Mouse (Mus musculus): Measurements from ENCODE around the gene Nudt17. TPM values are rescaled to one million over a fixed set of nuclear protein-coding genes. Genes with fewer than 3 reads are reported as not detected.
A peak's percentile ranks its signal among the peaks of the same experiment; 100 is the strongest.
"Not testable (repeated sequence)": the region's sequence is repeated elsewhere in the genome, so short reads cannot be mapped to it uniquely, and the experiment has no call there.

Gene Nudt17
- polyA plus RNA-seq, 1 experiment from 2014 or later = 7.2 TPM

DNA sequence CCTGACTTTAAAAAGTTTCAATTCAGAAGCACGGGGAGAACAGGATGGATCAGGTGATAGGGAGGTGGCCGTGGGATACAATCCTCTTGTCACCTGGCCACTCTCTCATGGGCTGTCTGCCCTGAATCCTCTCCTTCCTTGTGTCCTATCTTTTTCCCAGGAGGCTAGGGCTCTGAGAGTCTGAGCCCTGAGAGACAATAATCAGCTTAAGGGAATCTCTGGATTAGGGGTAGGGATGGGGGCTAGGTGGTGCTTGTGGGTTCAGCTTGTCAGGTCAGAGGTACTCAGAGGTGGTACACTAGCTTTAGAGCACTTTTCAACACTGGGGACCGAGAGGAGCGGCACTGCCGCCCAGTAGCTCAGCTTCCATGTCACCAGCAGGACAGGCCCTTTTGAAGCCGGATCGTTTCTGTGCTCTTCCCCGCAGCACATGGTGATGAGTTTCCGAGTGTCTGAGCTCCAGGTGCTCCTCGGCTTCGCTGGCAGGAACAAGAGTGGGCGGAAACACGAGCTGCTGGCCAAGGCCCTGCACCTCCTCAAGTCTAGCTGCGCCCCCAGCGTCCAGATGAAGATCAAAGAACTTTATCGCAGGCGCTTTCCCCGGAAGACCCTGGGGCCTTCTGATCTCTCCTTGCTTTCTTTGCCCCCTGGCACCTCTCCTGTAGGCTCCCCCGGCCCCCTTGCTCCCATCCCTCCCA lies 9.2 kb downstream of the Nudt17 start:
- no peaks in the 10 kb centered on the region for H3K9me3 ChIP-seq (replicated peaks)
- no peak overlapping the region for H3K4me2 ChIP-seq
- 55% methylated on average over 19 of the region's 19 CpGs for WGBS
- peaks cover 40% of the 10 kb centered on the region for H3K36me3 ChIP-seq (ENCODE audit: poor library complexity, severe bottlenecking)
- no peak for ATAC-seq
- peaks cover 15% of the 10 kb centered on the region for H3K4me1 ChIP-seq
- H3K27me3 ChIP-seq = no peaks in the 10 kb centered on the region
- no peak overlapping the region for H3K27ac ChIP-seq
- no peak overlapping the region for H3K9ac ChIP-seq
- H3K4me3 ChIP-seq = no peak overlapping the region

DNA sequence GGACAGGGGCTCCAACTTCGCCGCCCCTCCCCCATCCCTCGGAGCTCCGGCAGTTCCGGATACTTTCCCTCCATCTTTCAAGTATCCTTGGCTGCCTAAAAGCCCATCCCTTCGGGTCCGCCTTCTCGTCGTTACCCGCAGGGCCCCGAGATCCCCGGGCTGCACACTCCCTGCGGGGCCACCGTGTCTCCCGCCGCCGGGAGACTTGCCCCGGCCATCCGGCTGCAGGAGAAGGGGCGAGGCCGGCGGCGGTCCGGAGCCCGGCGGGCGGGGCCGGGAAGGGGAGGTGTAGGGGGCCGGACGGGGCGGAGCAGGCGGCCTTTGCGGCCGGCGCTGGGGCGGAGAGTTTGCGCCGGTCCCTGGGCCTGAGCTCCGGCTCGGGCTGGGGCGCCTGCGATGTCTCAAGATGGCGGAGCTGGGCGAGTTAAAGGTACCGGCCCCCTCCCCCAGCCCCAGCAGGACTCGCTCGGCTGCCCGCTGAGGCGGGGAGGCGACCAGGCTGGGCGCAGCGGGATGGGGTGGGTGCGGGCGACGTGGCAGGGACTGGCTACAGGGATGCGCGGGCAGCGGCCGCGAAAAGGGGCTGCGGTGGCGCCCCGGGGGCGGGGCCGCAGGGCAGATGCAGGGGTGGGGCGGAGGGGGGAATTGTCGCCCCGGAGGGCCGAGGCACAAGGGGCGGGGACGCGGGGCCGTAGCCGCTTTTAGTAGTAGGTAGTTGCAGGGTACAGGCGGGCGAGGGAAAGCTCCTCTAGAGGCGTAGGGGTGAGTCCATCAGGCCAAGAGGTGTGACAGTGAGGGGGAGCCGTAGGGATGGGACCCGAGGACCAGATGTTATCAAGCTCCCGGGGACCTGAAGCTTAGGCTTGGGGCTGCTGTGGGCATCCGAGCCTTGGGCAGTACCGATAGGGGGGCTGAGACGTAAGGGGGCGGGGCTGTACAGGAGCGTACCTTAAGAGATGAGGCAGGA lies 11.3 kb downstream of the Nudt17 start:
- Histone ChIP-seq H3K36me3 (ENCODE audit: poor library complexity, severe bottlenecking) (peaks cover 23% of the 10 kb centered on the region), H3K27ac (peak overlapping the region; percentile 91), H3K4me2 (peak overlapping the region; percentile 81), H3K4me1 (peaks cover 15% of the 10 kb centered on the region), H3K4me3 (peak overlapping the region; percentile 83), H3K27me3 (no peaks in the 10 kb centered on the region), H3K9me3 (replicated peaks) (no peaks in the 10 kb centered on the region), H3K9ac (peak overlapping the region; percentile 88)
- peak; percentile 92 for ATAC-seq
- WGBS = under 1% methylated on average over 74 of the region's 85 CpGs

DNA sequence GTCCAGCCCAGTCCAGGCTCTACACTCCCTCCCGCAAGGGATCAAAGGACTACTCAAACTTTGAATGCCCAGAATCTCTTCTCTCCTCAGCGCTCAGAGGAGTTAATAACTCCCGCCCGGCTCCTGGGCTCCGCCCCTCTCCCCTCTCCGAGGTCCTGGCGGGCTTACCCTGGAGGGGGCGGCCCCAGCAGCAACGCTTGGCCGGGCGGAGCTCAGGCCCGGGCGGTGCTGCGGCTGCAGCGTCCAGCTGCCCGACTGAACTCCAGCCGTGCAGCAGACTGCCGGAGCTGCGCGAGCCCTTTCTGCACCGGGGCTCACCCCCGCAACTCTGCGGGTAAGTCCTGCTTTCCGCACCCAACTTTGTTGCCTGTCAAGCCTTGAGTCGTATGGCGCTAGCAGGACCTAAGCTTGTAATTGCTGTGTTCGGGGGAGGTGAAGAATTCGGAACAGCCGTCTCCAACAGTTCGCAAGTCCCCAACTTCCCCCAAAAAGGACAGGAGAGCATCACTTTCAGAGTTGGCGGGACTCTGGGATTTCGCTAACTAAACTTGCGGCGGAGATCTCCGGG lies 12.1 kb downstream of the Nudt17 start, which contains the start of gene Pias3:
Gene Pias3, plus strand, starts transcription at position 187 of the 568 bp plus-strand sequence.
- under 1% methylated on average over 35 of the region's 35 CpGs for WGBS
- peaks cover 15% of the 10 kb centered on the region for H3K36me3 ChIP-seq (ENCODE audit: poor library complexity, severe bottlenecking)
- H3K9me3 ChIP-seq (replicated peaks) = no peaks in the 10 kb centered on the region
- H3K27me3 ChIP-seq = no peaks in the 10 kb centered on the region
- peak within 1 kb of the TSS; percentile 88 for H3K9ac ChIP-seq
- peak; percentile 73 for ATAC-seq
- H3K4me2 ChIP-seq = peak within 1 kb of the TSS; percentile 81
- peak within 1 kb of the TSS; percentile 83 for H3K4me3 ChIP-seq
- peak within 1 kb of the TSS; percentile 91 for H3K27ac ChIP-seq
- H3K4me1 ChIP-seq = peaks cover 15% of the 10 kb centered on the region

DNA sequence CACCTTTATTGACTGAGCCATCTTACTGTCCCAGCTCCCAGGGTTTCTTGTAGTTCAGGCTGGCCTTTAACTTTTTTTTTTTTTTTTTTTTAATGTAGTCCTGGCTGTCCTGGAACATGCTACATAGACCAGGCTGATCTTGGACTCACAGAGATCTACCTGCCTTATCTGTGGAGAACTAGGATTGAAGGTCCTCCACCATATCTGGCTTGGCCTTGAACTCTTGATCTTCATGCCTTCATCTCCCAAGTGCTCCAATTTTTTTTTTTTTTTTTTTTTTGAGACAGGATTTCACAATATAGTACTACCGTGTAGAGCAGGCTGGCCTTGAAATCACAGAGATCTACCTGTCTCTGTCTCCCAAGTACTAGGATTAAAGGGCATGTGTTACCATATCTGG lies 14.8 kb downstream of the Nudt17 start:
- no peak overlapping the region for H3K4me2 ChIP-seq
- peaks cover 19% of the 10 kb centered on the region for H3K4me1 ChIP-seq
- no peaks in the 10 kb centered on the region for H3K27me3 ChIP-seq
- H3K27ac ChIP-seq = no peak overlapping the region
- H3K9ac ChIP-seq = no peak overlapping the region
- no peaks in the 10 kb centered on the region for H3K9me3 ChIP-seq (replicated peaks)
- ATAC-seq = no peak
- 100% methylated on average over 1 of the region's 1 CpGs for WGBS
- H3K36me3 ChIP-seq (ENCODE audit: poor library complexity, severe bottlenecking) = no peaks in the 10 kb centered on the region
- no peak overlapping the region for H3K4me3 ChIP-seq

DNA sequence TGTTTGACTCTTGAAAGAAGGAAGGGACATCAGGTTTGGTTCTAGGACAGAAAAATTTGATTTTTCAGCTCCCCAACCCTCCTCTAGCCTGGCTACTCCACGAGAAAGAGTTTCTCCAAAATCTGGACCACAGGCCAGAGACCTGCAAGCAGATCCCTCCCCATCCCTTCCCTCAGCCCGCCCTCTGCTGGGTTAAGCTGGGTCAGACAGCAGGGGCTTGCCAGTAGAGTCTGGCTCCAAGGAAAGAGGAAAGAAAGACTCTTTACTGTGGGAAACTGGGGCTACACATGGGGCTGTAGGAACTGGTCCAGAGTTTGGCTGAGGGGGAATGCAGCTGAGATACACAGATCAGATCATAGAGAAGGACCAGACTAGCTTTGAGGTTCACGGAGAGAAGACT lies 15.9 kb downstream of the Nudt17 start:
- Histone ChIP-seq H3K9me3 (replicated peaks) (no peaks in the 10 kb centered on the region), H3K36me3 (ENCODE audit: poor library complexity, severe bottlenecking) (no peaks in the 10 kb centered on the region), H3K4me2 (no peak overlapping the region), H3K4me3 (no peak overlapping the region), H3K4me1 (peaks cover 12% of the 10 kb centered on the region; the same call in 1 of the 2 replicates), H3K27ac (no peak overlapping the region), H3K9ac (no peak overlapping the region), H3K27me3 (no peaks in the 10 kb centered on the region)
- no peak for ATAC-seq
- WGBS = 10% methylated on average over 3 of the region's 3 CpGs

DNA sequence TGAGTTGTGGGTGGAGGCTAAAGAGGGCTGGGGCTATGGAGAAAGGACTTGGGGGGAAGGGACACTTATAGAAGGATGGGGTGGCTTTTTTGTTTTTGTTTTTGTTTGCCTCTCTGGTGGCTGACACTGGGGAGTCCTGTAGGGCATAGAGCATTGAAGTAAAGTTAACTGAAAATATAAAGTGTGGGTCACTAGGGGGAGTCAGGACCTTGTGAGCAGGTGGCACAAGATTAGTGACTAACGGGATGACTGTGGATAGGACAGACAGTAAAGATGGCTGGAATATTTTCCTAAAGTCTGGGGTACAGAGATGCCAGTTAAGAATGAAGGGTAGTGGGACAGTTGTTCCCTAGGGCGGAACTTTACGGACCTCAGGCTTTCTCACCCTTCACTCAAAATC lies 18.1 kb downstream of the Nudt17 start:
- Histone ChIP-seq H3K9me3 (replicated peaks) (no peaks in the 10 kb centered on the region), H3K9ac (no peak overlapping the region), H3K27me3 (no peaks in the 10 kb centered on the region), H3K4me3 (no peak overlapping the region), H3K4me2 (no peak overlapping the region), H3K36me3 (ENCODE audit: poor library complexity, severe bottlenecking) (no peaks in the 10 kb centered on the region), H3K27ac (no peak overlapping the region), H3K4me1 (0 out of 2 replicates have a peak, but pooled peaks cover 4% of the 10 kb centered on the region)
- no peak for ATAC-seq
- 44% methylated on average over 3 of the region's 3 CpGs for WGBS

DNA sequence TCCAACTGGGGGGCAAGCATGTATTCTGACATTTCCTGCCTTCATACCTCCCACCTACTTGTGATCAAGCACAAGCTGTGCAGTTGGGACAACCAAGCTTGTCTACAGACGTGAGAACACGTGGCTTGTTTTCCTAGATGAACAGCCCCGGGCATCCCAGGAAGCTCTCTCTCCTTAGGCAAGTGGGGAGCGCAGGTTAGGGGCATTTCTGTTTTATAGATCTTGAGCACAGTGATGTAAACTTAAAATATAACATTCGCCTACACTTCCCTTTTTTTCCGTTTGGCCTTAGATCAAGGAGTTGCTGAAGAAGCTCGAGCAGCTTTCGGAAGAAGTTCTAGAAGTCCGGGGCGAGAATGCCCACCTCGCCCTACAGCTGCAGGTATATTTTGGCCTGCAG lies 19.5 kb downstream of the Nudt17 start:
- 88% methylated on average over 11 of the region's 11 CpGs for WGBS
- H3K4me1 ChIP-seq = 0 out of 2 replicates have a peak, but pooled peaks cover 4% of the 10 kb centered on the region
- H3K27me3 ChIP-seq = peaks cover 12% of the 10 kb centered on the region
- H3K9me3 ChIP-seq (replicated peaks) = no peaks in the 10 kb centered on the region
- no peak for ATAC-seq
- H3K27ac ChIP-seq = no peak overlapping the region
- H3K4me2 ChIP-seq = no peak overlapping the region
- H3K9ac ChIP-seq = no peak overlapping the region
- H3K36me3 ChIP-seq (ENCODE audit: poor library complexity, severe bottlenecking) = no peaks in the 10 kb centered on the region
- H3K4me3 ChIP-seq = no peak overlapping the region

DNA sequence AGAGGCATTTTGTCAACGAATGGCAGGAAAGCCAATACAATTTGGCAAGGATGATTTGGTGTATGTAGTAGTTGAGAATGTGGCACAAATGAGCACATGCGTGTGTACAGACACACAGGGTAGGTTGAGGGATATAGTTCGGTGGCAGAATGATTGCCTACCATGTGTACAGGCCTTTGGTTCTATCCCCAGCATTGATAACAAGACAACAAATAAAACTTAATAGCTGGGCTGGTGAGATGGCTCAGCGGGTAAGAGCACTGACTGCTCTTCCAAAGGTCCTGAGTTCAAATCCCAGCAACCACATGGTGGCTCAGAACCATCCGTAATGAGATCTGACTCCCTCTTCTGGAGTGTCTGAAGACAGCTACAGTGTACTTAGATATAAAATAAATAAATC lies 22.3 kb downstream of the Nudt17 start:
- not testable (repeated sequence) for H3K4me3 ChIP-seq; ATAC-seq; H3K4me2 ChIP-seq; H3K4me1 ChIP-seq; H3K27ac ChIP-seq; H3K9ac ChIP-seq; H3K9me3 ChIP-seq (replicated peaks); H3K36me3 ChIP-seq (ENCODE audit: poor library complexity, severe bottlenecking)
- H3K27me3 ChIP-seq = peaks cover 19% of the 10 kb centered on the region
- WGBS = 93% methylated on average over 5 of the region's 5 CpGs

DNA sequence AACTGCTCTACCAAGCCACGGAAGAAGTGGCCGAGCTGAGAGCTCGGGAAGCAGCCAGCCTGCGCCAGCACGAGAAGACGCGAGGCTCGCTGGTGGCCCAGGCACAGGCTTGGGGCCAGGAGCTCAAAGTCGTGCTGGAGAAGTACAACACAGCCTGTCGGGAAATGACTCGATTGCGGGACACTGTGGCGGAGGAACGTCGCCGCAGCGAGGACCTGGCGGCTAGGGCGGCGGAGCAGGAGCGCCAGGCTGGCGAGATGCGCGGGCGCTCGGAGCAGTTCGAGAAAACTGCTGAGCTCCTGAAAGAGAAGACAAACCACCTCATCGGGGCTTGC lies 23.6 kb downstream of the Nudt17 start:
- no peak for ATAC-seq
- Histone ChIP-seq H3K4me3 (peak overlapping the region; percentile 17; the same call in 1 of the 2 replicates), H3K4me2 (peak overlapping the region; percentile 51), H3K27ac (no peak overlapping the region), H3K36me3 (ENCODE audit: poor library complexity, severe bottlenecking) (no peaks in the 10 kb centered on the region), H3K9me3 (replicated peaks) (no peaks in the 10 kb centered on the region), H3K4me1 (0 out of 2 replicates have a peak, but pooled peaks cover 9% of the 10 kb centered on the region), H3K27me3 (peaks cover 19% of the 10 kb centered on the region), H3K9ac (no peak overlapping the region)
- WGBS = 38% methylated on average over 28 of the region's 28 CpGs

DNA sequence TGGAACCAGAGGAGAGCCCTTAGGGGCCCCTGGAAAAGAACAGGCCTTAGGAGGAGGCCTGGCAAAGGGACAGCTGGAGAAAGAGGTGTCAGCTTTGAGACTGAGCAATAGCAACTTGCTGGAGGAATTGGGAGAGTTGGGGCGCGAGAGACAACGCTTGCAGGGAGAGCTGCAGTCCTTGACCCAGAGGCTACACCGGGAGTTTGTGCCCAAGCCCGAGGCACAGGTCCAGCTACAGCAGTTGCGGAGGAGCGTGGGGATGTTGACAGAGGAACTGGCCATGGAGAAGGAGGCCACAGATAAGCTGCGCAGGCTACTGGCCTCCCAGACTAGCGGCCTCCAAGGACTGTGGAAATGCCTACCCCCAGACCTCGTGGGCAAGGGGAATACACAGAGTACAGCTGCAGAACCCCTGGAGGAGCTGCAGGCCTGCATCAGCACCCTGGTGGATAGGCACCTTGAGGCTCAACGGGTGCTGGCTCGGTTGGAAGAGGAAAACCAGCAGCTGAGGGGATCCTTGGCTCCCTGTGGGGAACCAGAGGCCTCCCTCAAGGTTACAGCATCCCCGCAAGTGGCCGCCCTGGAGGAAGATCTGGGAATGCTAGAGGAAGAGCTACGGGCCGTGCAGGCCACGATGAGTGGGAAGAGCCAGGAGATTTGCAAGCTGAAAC lies 24.1 kb downstream of the Nudt17 start:
- Histone ChIP-seq H3K9ac (no peak overlapping the region), H3K4me2 (peak overlapping the region; percentile 51), H3K27ac (no peak overlapping the region), H3K9me3 (replicated peaks) (no peaks in the 10 kb centered on the region), H3K36me3 (ENCODE audit: poor library complexity, severe bottlenecking) (no peaks in the 10 kb centered on the region), H3K4me3 (peak overlapping the region; percentile 17; the same call in 1 of the 2 replicates), H3K27me3 (peaks cover 22% of the 10 kb centered on the region), H3K4me1 (0 out of 2 replicates have a peak, but pooled peaks cover 6% of the 10 kb centered on the region)
- no peak for ATAC-seq
- 60% methylated on average over 17 of the region's 17 CpGs for WGBS

DNA sequence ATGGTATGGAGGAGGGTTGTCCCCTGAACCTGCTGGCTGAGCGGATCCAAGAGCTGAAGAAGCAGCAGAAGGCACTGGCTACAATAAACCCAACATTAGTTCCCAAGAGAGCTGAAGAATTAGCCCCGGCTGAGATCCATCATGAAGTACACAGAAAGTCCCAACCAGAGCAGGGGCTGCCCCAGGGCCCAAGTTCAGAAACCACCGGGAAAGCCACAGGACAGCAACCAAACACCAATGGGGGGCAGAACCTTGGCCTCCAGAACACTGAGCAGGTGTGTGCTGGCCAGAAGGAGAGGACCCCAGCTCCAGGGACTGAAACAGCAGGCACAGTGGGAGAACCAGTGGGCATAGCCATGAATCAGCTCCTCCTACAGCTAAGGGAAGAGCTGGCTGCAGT lies 24.9 kb downstream of the Nudt17 start:
- no peak overlapping the region for H3K27ac ChIP-seq
- ATAC-seq = no peak
- H3K36me3 ChIP-seq (ENCODE audit: poor library complexity, severe bottlenecking) = no peaks in the 10 kb centered on the region
- peaks cover 25% of the 10 kb centered on the region for H3K27me3 ChIP-seq
- 96% methylated on average over 3 of the region's 3 CpGs for WGBS
- 0 out of 2 replicates have a peak, but pooled peaks cover 6% of the 10 kb centered on the region for H3K4me1 ChIP-seq
- H3K4me2 ChIP-seq = no peak overlapping the region
- H3K9ac ChIP-seq = no peak overlapping the region
- H3K4me3 ChIP-seq = no peak overlapping the region
- H3K9me3 ChIP-seq (replicated peaks) = no peaks in the 10 kb centered on the region

All from forebrain, embryonic 13.5 days (tissue).